Mouse (Mus musculus) lung, postnatal 4 days (tissue): ENCODE data around the gene Stap1.

Experiments
- DNase-seq, 2 experiments: peaks; one replicate each; pipeline ENCODE4 v3.0.0; 2021

The Stap1 gene

GRCm38 (mm10) chr5:86129828-86130227 lies 58.3 kb downstream of the Stap1 start:
- DNase-seq: no peak
